Mouse (Mus musculus) brain, embryonic 18.5 days (tissue): ENCODE measurements around the gene Preb.

Experiments
- DNase-seq: peaks from one replicate; pipeline ENCODE4 v3.0.0-alpha.2; 2012; ENCODE audit warnings: low read depth, low spot score

The Preb gene

GRCm38 (mm10) chr5:30901860-30902259, 58.3 kb downstream of the Preb start:
- DNase-seq, result no peak
